Mouse (Mus musculus) cerebellum, postnatal 14 days (tissue): ENCODE results near the gene Tut1.

Experiments used
- DNase-seq, 2 experiments: peaks; one replicate each; pipeline ENCODE4 v3.0.0; 2021; ENCODE audit warnings: mixed read lengths in 2 of 2

Tut1 gene

DNA sequence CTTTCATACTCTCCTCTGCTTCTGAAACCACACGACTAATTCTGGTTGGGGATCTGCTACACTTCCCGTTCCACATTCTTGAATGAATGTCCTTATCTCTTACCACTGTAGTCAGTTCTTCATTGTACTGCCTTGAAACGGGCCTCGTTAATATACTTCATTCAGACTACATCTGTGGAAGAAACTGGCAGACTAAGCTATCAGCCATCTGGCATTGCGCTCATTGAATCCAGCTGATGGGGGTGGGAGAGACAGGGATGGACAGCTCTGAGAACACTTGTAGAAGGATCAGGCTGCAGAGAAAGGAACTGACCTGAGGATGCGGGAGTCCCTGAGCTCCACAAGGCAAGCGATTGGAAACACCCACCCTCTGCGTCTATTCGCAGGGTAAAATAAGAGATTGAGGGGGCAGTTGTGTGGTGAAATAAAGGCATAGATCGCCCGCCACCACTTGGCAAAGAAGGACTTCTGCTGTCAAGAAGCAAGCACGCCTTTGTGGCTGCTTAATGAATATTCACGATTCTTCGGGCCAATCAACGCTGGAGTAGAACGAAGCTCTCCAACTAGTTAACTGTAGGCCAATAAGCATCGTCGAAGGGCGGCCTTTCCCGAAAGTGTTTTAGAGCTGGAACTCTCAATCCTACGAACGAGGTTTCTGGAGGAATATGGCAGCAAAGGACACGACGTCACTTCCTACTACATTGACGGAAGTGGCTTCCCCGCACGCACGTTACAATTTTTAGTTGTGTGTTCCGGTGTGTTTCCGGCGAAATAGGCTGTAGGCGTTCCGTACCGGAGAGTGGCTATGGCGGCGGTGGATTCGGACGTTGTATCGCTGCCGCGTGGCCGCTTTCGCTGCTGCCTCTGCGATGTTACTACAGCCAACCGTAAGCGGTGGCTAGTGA, at the start of gene Tut1:
Tut1 (plus strand) TSS at position 713 of the 905 bp plus-strand sequence.
- DNase-seq = peak; percentile 92 to 95

GRCm38 (mm10) chr19:8908531-8908930, 45.1 kb upstream of the Tut1 start:
- DNase-seq = no peak

- no peak for DNase-seq
These were observed 41.8 kb upstream of the Tut1 start for GRCm38 (mm10) chr19:8911810-8912209.

DNA sequence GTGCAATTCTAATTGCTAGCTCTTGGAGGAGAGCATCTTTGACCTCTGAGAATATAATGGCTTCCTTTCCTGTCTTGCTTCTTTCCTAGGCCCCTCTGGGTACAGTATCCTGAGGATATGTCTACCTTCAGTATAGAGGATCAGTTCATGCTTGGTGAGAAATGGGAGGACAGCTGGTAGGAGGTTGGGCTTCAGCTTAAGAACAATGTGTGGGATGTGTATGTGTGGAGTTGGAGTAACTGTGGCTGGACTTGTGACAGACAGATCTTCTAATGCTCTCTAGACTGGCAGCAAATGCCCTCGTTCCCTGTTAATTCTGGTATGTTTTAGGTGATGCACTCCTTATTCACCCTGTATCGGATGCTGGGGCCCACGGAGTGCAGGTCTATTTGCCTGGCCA, 39.4 kb upstream of the Tut1 start:
- no peak for DNase-seq

DNA sequence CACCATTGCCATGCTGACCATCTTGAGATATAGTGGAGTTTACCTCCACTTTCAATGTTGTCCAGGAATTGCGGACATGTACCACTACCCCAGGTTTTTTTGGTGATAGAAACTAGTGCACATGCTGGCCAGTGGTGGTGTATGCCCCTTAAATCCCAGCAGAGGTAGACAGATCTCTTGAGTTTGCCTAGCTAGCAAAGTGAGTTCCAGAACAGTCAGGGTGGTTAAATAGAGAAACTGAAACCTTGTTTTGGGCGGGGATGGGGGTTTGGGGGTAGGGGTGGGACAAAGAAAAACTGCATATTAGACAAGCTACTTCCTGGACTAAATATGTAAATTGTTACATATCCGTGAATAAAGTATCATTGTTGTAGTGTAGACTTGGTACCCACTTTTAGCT, 34.6 kb upstream of the Tut1 start:
- DNase-seq = no peak

- DNase-seq = no peak
These were observed 34.0 kb upstream of the Tut1 start for GRCm38 (mm10) chr19:8919684-8920072.

DNA sequence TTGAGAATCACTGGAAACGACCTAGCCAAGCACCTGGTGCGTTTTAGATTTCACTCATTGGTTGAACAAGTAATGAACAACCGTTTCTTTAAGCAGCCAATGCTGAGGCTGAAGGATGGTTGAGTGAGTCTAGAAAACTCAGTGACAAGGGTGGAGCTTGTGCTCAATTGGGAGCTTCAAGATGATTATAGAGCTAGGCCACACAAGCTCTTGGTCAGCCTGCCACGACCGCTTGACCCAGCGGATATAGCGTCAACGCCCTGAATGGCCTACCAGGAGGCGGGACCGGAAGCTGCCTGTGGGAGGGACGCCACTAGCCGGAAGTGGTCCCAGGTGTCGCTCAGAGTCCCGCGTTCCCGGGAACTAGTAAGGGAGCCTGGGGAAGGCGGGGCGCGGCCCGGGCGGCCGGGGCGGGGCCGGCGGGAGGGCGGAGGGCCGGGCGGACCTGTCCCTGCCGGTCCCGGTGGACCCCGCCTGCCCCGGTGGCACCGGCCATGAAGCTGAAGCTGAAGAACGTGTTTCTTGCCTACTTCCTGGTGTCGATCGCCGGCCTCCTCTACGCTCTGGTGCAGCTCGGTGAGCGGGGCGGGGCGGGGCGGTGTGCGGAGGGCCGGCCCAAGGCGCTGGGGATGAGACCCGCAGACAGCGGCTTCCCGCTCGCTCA, 33.4 kb upstream of the Tut1 start, which contains the start of gene B3gat3:
B3gat3 (plus strand) TSS at position 302 of the 664 bp plus-strand sequence.
- DNase-seq = peak; percentile 94 to 96

- peak in 1 of 2 experiments; percentile 38 for DNase-seq
These were observed 32.8 kb upstream of the Tut1 start for GRCm38 (mm10) chr19:8920836-8921291.

GRCm38 (mm10) chr19:8921741-8922140, 31.9 kb upstream of the Tut1 start:
- DNase-seq = peak in 1 of 2 experiments; percentile 18

- DNase-seq = no peak
These were observed 26.9 kb upstream of the Tut1 start for GRCm38 (mm10) chr19:8926766-8927165.

- DNase-seq = no peak
These were observed 25.6 kb upstream of the Tut1 start for GRCm38 (mm10) chr19:8927891-8928525.

DNA sequence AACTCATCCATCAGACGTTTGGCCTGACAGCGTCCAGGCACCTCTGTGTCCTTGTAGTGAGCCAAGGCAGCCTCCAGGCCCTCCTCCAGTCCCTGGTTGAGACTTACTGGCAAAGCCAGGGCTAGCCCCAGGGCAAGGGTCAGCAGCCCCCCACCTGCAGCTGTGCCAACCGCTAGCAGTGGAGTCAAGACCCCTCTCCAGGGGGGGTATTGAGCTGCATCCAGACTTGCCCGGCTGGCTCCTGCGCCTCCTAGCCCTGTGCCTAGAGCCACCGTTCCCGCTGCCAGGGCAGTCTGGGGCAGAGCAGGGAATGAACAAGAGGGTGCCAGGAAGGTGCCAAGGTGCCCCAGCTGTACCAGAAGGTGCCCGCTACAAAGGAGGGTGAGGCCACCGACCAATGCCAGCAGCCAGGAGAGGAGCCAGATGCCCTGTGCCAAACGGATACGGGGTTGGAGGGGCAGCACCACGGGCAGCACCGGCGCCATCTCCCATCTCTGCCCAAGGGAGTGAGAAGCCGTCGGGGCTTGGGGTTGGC, 24.9 kb upstream of the Tut1 start:
- DNase-seq = peak; percentile 58 to 64

GRCm38 (mm10) chr19:8929224-8930088, 24.2 kb upstream of the Tut1 start, which contains the start of the genes Rom1 and Eml3:
TSS of gene Rom1 (minus strand) at chr19:8929356.
TSS of gene Eml3 (plus strand) at chr19:8929552.
- peak; percentile 67 to 80 for DNase-seq

- no peak for DNase-seq
These were observed 23.5 kb upstream of the Tut1 start for GRCm38 (mm10) chr19:8930117-8930516.

DNA sequence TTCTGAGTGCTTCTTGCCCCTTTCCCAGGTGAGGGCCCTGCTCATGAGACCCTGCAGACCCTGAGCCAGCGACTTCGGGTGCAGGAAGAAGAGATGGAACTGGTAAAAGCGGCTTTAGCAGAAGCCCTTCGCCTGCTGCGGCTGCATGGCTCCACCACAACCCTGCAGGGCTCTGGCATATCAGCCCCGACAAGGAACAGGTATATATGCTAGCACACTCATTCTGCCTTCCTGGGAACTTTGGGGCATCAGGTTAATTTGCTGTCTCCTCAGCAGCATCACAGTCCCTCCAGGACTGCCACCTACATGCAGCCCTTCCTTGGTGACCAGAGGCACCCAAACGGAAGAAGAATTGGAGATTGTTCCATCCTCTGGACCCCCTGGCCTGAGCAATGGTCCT, 22.9 kb upstream of the Tut1 start:
- no peak for DNase-seq

GRCm38 (mm10) chr19:8936736-8937135, 16.9 kb upstream of the Tut1 start:
- DNase-seq = no peak

DNA sequence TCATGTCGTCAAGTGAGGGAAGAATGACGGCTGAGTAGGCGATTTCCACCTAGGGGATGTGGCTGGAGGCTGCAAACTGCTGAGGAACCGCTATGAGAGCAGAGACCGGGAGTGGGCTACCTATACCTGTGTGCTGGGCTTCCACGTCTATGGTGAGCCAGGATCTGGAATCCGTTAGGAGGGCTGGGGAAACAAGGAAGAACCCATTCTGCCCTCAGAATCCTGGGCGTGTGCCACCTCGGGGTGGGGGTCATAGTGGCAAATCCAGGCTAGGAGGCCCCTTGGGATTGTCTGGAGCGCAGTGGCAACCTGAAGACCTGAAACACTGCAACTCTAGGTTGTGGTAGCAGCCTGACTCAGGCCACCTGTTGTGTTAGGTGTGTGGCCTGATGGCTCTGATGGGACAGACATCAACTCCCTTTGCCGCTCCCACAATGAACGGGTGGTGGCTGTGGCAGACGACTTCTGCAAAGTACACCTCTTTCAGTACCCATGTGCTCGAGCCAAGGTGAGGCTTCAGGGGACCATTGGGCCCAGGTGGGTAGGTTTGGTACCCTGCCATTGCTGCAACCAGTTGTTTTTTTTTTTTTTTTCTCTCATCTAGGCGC, 13.0 kb upstream of the Tut1 start:
- DNase-seq = peak; percentile 21 to 45

DNA sequence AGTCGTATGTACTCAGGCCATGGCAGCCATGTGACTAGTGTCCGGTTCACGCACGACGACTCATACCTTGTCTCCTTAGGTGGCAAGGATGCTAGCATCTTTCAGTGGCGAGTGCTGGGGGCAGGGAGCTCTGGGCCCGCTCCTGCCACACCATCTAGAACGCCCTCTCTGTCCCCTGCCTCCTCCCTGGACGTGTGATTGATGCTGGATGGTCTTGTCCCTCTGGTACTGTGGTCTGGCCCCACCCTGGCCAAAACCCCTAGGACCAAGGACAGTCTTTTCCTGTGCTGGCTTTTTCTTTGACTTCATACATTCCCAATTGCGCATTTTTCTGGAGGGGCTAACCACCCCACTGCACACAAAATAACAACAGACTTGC, 12.5 kb upstream of the Tut1 start:
- peak in 1 of 2 experiments; percentile 30 for DNase-seq

GRCm38 (mm10) chr19:8941515-8942217, 12.0 kb upstream of the Tut1 start, which contains the start of gene Mta2:
TSS of gene Mta2 (plus strand) at chr19:8941875.
- DNase-seq = peak; percentile 100

DNA sequence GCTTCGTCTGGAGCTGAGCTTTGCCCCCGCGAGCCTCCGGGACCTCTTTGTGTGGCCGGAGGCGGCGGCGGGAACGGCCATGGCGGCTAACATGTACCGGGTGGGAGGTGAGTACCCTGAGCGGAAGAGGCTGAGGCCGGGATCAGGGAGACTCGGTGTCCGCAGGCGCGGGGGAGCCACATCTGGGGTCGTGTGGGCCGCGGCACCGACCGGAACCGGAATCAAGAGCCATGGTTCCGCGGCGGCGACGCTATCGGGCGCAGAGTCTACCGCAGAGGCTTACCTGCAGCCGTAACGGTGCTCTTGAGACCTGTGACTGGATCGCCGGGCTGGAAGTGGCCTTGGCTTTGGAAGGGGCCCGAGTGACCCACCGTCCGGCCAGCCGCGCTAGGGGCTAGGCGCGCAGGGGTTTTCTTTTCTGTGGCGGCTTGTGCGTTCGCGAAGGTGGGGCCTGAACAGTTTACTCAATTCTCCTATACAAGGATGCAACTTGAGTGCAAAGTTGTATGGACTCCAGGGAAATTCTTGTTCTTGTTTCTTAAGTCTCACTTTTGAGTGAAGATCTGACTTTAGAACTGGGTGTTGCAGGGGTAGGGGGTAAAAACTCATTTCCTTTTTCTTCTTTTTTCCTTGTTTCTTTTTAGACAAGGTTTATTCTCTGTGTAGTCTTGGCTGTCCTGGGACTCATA, 11.2 kb upstream of the Tut1 start:
- no peak for DNase-seq
